Mouse (Mus musculus) left cerebral cortex, adult 9 months (tissue): ENCODE measurements at regions not wholly inside any gene's neighbourhood (a gene's known extent, or its start where the extent isn't known, plus 50 kb on each side); places are given as distances from the start of the nearest gene placed in this dataset.
A peak's percentile ranks its signal among the peaks of the same experiment; 100 is the strongest.

Experiments
- DNase-seq, 2 experiments: peaks; one replicate each; pipeline ENCODE4 v3.0.0; 2022; ENCODE audit warnings: low spot score in 2 of 2

- DNase-seq = no peak
Measured at GRCm38 (mm10) chr7:51722420-51722819, 100.6 kb downstream of the Slc17a6 start.

- no peak for DNase-seq
Measured at GRCm38 (mm10) chr7:51723955-51724354, 102.1 kb downstream of the Slc17a6 start.

GRCm38 (mm10) chr7:51736285-51736684, 114.5 kb downstream of the Slc17a6 start:
- no peak for DNase-seq

- no peak for DNase-seq
Measured at GRCm38 (mm10) chr7:51739590-51739989, 117.8 kb downstream of the Slc17a6 start.

GRCm38 (mm10) chr7:51740928-51741327, 119.1 kb downstream of the Slc17a6 start:
- DNase-seq = no peak

- no peak for DNase-seq
Measured at GRCm38 (mm10) chr7:51742720-51743119, 119.1 kb upstream of the Gas2 start.

GRCm38 (mm10) chr7:51745598-51745997, 116.2 kb upstream of the Gas2 start:
- no peak for DNase-seq

GRCm38 (mm10) chr7:51748633-51749303, 113.0 kb upstream of the Gas2 start:
- peak in 1 of 2 experiments; percentile 24 for DNase-seq

- DNase-seq = peak in 1 of 2 experiments; percentile 9
Measured at GRCm38 (mm10) chr7:51749304-51750129, 112.3 kb upstream of the Gas2 start.

GRCm38 (mm10) chr7:51750271-51750670, 111.5 kb upstream of the Gas2 start:
- no peak for DNase-seq

- DNase-seq = no peak
Measured at GRCm38 (mm10) chr7:51753062-51753461, 108.8 kb upstream of the Gas2 start.

GRCm38 (mm10) chr7:51754208-51754888, 107.5 kb upstream of the Gas2 start:
- DNase-seq = no peak

- no peak for DNase-seq
Measured at GRCm38 (mm10) chr7:51756218-51756617, 105.6 kb upstream of the Gas2 start.

- DNase-seq = no peak
Measured at GRCm38 (mm10) chr7:51759536-51760153, 102.2 kb upstream of the Gas2 start.

- no peak for DNase-seq
Measured at GRCm38 (mm10) chr7:51767066-51767465, 94.7 kb upstream of the Gas2 start.

GRCm38 (mm10) chr7:51771895-51772871, 89.6 kb upstream of the Gas2 start:
- DNase-seq = peak in 1 of 2 experiments; percentile 17

GRCm38 (mm10) chr7:51775968-51776367, 85.8 kb upstream of the Gas2 start:
- DNase-seq = no peak

- DNase-seq = no peak
Measured at GRCm38 (mm10) chr7:51783070-51783776, 78.6 kb upstream of the Gas2 start.

GRCm38 (mm10) chr7:51783923-51784686, 77.7 kb upstream of the Gas2 start:
- no peak for DNase-seq
